Mouse (Mus musculus) stomach, embryonic 15.5 days (tissue): ENCODE results near the gene Olfr460. TPM values are rescaled to one million over a fixed set of nuclear protein-coding genes. Genes with fewer than 3 reads are reported as not detected.

Experiments used
- ATAC-seq: fragments of 200-750 bp; cut with Nextera tagmentation; 2 replicates; pipeline ENCODE4 v1.8.0; 2017; ENCODE audit warnings: low read depth, moderate number of reproducible peaks, moderate TSS enrichment; ENCODE audit not compliant: insufficient read depth, low FRiP score
- H3K27ac ChIP-seq: fragments of 300-500 bp; sonication (generic); 2 replicates; pipeline ENCODE4 v1.5.1; 2015; ENCODE audit warnings: mild to moderate bottlenecking, inconsistent platforms
- H3K27me3 ChIP-seq: fragments of 300-500 bp; sonication (generic); replicated peaks from 2 replicates; pipeline ENCODE4 v1.6.1; 2015; ENCODE audit warnings: inconsistent platforms
- H3K36me3 ChIP-seq: fragments of 300-500 bp; sonication (generic); 2 replicates; pipeline ENCODE4 v1.6.1; 2015; ENCODE audit warnings: inconsistent platforms
- H3K4me1 ChIP-seq: fragments of 300-500 bp; sonication (generic); 2 replicates; pipeline ENCODE4 v1.6.1; 2015; ENCODE audit warnings: inconsistent platforms
- H3K4me2 ChIP-seq: fragments of 300-500 bp; sonication (generic); 2 replicates; pipeline ENCODE4 v1.6.1; 2015; ENCODE audit warnings: mild to moderate bottlenecking, inconsistent platforms
- H3K4me3 ChIP-seq: fragments of 300-500 bp; sonication (generic); replicated peaks from 2 replicates; pipeline ENCODE4 v1.5.1; 2015; ENCODE audit warnings: inconsistent platforms
- H3K9ac ChIP-seq: fragments of 300-500 bp; sonication (generic); 2 replicates; pipeline ENCODE4 v1.6.1; 2015; ENCODE audit warnings: inconsistent platforms
- H3K9me3 ChIP-seq: fragments of 300-500 bp; sonication (generic); 2 replicates; pipeline ENCODE4 v1.6.1; 2016; ENCODE audit warnings: inconsistent platforms
- WGBS: fragments of 180-500 bp; shearing (Covaris S2); methylation state at CpG from one replicate; pipeline ENCODE4 v1.1.7; 2015; 5-methylcytosine and 5-hydroxymethylcytosine counted together
- polyA plus RNA-seq: library from polyadenylated mRNA; unstranded; fragments of >200 nt; fragmentation: Nextera tagmentation; extraction: Ambion mirVana; gene quantifications from 2 replicates; pipeline ENCODE4 v1.2.1, GENCODE M21; 2015

Gene Olfr460
- polyA plus RNA-seq, 1 experiment from 2014 or later, result not detected

- Histone ChIP-seq H3K9ac (no peak within 1 kb of the TSS), H3K36me3 (no peaks in the 10 kb centered on the region), H3K27ac (no peak within 1 kb of the TSS), H3K4me1 (no peaks in the 10 kb centered on the region), H3K27me3 (no peaks in the 10 kb centered on the region), H3K4me2 (no peak within 1 kb of the TSS), H3K4me3 (no peak within 1 kb of the TSS), H3K9me3 (no peaks in the 10 kb centered on the region)
- ATAC-seq, result no peak
- WGBS, result 77% methylated on average over 4 of the region's 4 CpGs
Measured at GRCm38 (mm10) chr6:40613260-40613852, 44.1 kb downstream of the Olfr460 start, which contains the start of gene Tas2r138. Tas2r138 (minus strand) TSS chr6:40613310.

GRCm38 (mm10) chr6:40617965-40618364 lies 48.7 kb downstream of the Olfr460 start:
- H3K36me3 ChIP-seq, result no peaks in the 10 kb centered on the region
- 14% methylated on average over 2 of the region's 2 CpGs for WGBS
- no peak for ATAC-seq

More at GRCm38 (mm10) chr6:40617965-40618364, 48.7 kb downstream of the Olfr460 start:
- Histone ChIP-seq H3K9ac (no peak overlapping the region), H3K9me3 (no peaks in the 10 kb centered on the region), H3K4me3 (no peak overlapping the region), H3K27ac (no peak overlapping the region), H3K27me3 (no peaks in the 10 kb centered on the region), H3K4me1 (no peaks in the 10 kb centered on the region), H3K4me2 (no peak overlapping the region)

Other genes starting within 250 kb of the Olfr460 start
- gene Agk, start 244.3 kb upstream of the Olfr460 start, polyA plus RNA-seq, result 36.4 and 40.2 TPM in 2 replicates
- 13.7 and 16.0 TPM in 2 replicates for gene E330009J07Rik, start 133.4 kb upstream of the Olfr460 start, polyA plus RNA-seq
- gene Wee2, start 130.4 kb upstream of the Olfr460 start, polyA plus RNA-seq, result 0.05 and 0.09 TPM in 2 replicates
- 159 and 178 TPM in 2 replicates for gene Ssbp1, start 98.1 kb upstream of the Olfr460 start, polyA plus RNA-seq
- not detected in 2 replicates for gene Tas2r137, start 78.3 kb upstream of the Olfr460 start, polyA plus RNA-seq
- gene Tas2r108, start 76.0 kb upstream of the Olfr460 start, polyA plus RNA-seq, result not detected in 2 replicates
- gene Prss37, start 50.0 kb upstream of the Olfr460 start, polyA plus RNA-seq, result not detected in 2 replicates
- gene Olfr461, start 14.4 kb upstream of the Olfr460 start, polyA plus RNA-seq, result not detected in 2 replicates
- 2.0 and 2.1 TPM in 2 replicates for gene Clec5a, start 16.3 kb downstream of the Olfr460 start, polyA plus RNA-seq
- gene Tas2r138, start 43.8 kb downstream of the Olfr460 start, polyA plus RNA-seq, result not detected in 2 replicates
- gene Mgam, start 59.3 kb downstream of the Olfr460 start, polyA plus RNA-seq, result 5.4 and 6.6 TPM in 2 replicates